Mouse (Mus musculus): ENCODE results near the gene Fam173a. TPM values are rescaled to one million over a fixed set of nuclear protein-coding genes. Genes with fewer than 3 reads are reported as not detected.

The Fam173a gene
- polyA plus RNA-seq, 1 experiment from 2014 or later: 127 TPM

DNA sequence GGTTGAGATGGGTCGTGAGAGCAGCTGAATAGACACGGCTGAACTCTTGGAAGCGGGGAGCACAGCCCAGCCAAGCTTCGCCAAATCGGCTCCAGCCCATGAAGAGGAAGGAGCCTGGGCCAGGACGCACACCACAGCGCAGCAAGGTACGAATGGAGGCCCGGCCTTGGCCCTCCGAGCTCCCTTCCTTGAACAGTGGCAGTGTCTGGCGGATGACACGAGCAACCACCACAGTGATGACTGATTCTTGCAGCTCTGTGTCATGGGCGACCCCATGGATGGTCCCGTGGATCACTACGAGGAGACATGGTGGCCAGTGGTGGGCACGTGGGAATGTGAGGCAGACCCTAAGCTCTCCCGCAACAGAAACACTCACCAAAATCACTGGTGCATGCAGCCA, 2.3 kb upstream of the Fam173a start:
- Histone ChIP-seq H3K4me1 (replicated peaks; ENCODE audit: control insufficient read depth, insufficient read depth, low read length) (peaks cover 22% of the 10 kb centered on the region; the same call in 1 of the 2 replicates), H3K4me3 (ENCODE audit: low read depth, low read length) (no peak overlapping the region)
- WGBS: 91% methylated on average over 17 of the region's 17 CpGs

DNA sequence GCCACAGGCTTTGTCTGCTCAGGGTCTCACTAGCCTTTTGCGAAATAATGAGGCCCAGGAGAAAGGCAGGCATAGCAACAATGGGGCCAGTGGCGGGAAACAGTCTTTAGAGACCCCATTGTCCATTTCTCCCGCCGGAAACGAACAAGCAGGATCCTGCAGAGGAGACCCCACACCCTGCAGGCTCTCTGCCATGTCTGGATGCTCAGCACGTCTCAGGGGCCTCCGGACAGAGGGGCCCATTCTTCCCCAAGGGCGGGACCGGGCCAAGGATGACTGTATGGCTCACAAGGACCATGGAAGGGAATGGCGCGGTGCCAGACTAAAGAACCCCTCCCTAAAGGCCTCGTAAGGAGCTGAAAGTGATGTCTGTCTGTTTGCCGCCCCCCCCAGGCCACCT, 1.5 kb upstream of the Fam173a start:
- Histone ChIP-seq H3K4me3 (ENCODE audit: low read depth, low read length) (no peak overlapping the region), H3K9ac (ENCODE audit: low read depth, low read length) (no peak overlapping the region), H3K4me1 (replicated peaks; ENCODE audit: control insufficient read depth, insufficient read depth, low read length) (peaks cover 22% of the 10 kb centered on the region; the same call in 1 of the 2 replicates), H3K27ac (ENCODE audit: low read depth, low read length) (no peak overlapping the region), H3K4me2 (replicated peaks; ENCODE audit: low read depth) (no peak overlapping the region), H3K9me3 (ENCODE audit: control insufficient read depth) (no peaks in the 10 kb centered on the region), H3K36me3 (ENCODE audit: control insufficient read depth, insufficient read depth) (peaks cover 7% of the 10 kb centered on the region; the same call in 1 of the 2 replicates), H3K27me3 (replicated peaks; ENCODE audit: control insufficient read depth, insufficient read depth, low read length) (no peaks in the 10 kb centered on the region)
- TF ChIP-seq CTCF (IDR thresholded peaks at IDR 0.05; ENCODE audit: low read depth): no peak
- no peak for ATAC-seq
- 74% methylated on average over 13 of the region's 13 CpGs for WGBS

More for the DNA sequence above, 2.3 kb upstream of the Fam173a start:
- Histone ChIP-seq H3K9me3 (ENCODE audit: control insufficient read depth) (no peaks in the 10 kb centered on the region), H3K4me2 (replicated peaks; ENCODE audit: low read depth) (no peak overlapping the region), H3K36me3 (ENCODE audit: control insufficient read depth, insufficient read depth) (0 out of 2 replicates have a peak, but pooled peaks cover under 1% of the 10 kb centered on the region), H3K27ac (ENCODE audit: low read depth, low read length) (no peak overlapping the region; the same call in 1 of the 2 replicates), H3K9ac (ENCODE audit: low read depth, low read length) (no peak overlapping the region), H3K27me3 (replicated peaks; ENCODE audit: control insufficient read depth, insufficient read depth, low read length) (no peaks in the 10 kb centered on the region)
- no peak for TF ChIP-seq CTCF (IDR thresholded peaks at IDR 0.05; ENCODE audit: low read depth)
- no peak for ATAC-seq

DNA sequence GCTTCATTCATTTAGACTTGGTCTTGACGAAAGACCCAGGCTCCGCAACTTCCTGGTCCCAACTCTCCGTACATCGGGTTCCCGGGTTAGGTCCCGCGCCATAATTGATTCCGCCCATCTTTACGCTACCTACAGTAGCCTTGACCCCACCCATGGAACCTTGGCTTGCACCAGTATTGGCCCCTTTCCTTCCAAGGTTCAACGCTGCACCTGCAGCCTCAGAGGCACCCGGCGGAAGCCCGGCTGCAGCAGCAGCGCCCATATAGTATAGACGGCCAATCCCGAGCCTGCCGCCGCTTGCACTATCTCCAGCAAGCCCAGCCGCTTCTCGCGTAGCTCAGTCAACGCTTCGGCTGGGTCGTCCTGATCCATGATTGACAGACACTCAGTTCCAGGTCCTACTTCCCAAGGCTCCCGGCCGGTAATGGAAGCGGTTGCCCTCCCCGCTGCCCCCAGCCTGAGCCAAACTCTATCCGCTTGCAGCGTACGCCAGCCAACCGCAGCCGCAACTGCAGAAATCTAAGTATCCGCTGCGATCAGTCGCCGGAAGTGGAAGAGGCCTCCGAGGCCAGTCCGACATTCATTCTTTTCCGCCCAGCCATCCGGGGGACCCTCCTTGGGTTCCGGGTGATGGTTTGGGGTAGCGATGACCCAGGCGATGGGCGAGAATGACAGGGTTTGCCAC, 716 bp downstream of the Fam173a start:
- Histone ChIP-seq H3K27ac (ENCODE audit: low read depth, low read length) (peak overlapping the region; percentile 99), H3K9ac (ENCODE audit: low read depth, low read length) (peak overlapping the region; percentile 76), H3K4me3 (ENCODE audit: low read depth, low read length) (peak overlapping the region; percentile 83), H3K9me3 (ENCODE audit: control insufficient read depth) (no peaks in the 10 kb centered on the region), H3K36me3 (ENCODE audit: control insufficient read depth, insufficient read depth) (peaks cover 19% of the 10 kb centered on the region; the same call in 1 of the 2 replicates), H3K4me2 (replicated peaks; ENCODE audit: low read depth) (peak overlapping the region; percentile 85), H3K4me1 (replicated peaks; ENCODE audit: control insufficient read depth, insufficient read depth, low read length) (peaks cover 19% of the 10 kb centered on the region; the same call in 1 of the 2 replicates), H3K27me3 (replicated peaks; ENCODE audit: control insufficient read depth, insufficient read depth, low read length) (no peaks in the 10 kb centered on the region)
- WGBS: under 1% methylated on average over 45 of the region's 45 CpGs
- TF ChIP-seq CTCF (IDR thresholded peaks at IDR 0.05; ENCODE audit: low read depth): no peak
- ATAC-seq: peak; percentile 92

DNA sequence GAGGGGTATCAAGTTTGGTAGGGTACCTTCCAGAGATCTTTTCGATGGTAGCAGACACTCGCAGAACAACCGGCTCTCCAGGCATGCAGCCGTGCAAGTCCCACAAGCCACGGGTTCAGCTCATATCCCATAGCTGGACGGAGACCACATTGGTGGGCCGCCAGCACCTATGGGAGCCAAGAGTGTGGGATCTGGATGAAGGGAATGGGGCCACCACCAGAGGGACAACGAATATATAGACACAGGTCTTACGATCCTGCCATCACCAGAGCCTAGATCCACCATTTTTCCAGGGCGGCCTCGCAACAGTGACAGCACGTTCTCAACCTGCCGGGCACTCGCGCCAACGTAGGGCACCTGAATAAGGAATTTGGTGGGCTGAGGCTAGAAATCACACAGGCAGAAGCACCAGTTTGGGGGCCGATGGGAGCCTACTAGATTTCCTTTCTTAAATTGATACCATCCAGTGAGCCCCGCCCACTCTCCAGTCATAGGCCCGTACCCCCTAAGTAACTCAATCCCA, 1.3 kb downstream of the Fam173a start:
- Histone ChIP-seq H3K27me3 (replicated peaks; ENCODE audit: control insufficient read depth, insufficient read depth, low read length) (no peaks in the 10 kb centered on the region), H3K9ac (ENCODE audit: low read depth, low read length) (peak overlapping the region; percentile 76), H3K4me2 (replicated peaks; ENCODE audit: low read depth) (peak overlapping the region; percentile 85), H3K36me3 (ENCODE audit: control insufficient read depth, insufficient read depth) (peaks cover 19% of the 10 kb centered on the region; the same call in 1 of the 2 replicates), H3K9me3 (ENCODE audit: control insufficient read depth) (no peaks in the 10 kb centered on the region), H3K4me1 (replicated peaks; ENCODE audit: control insufficient read depth, insufficient read depth, low read length) (peaks cover 19% of the 10 kb centered on the region; the same call in 1 of the 2 replicates), H3K4me3 (ENCODE audit: low read depth, low read length) (peak overlapping the region; percentile 83), H3K27ac (ENCODE audit: low read depth, low read length) (peak overlapping the region; percentile 99)
- no peak for ATAC-seq
- TF ChIP-seq CTCF (IDR thresholded peaks at IDR 0.05; ENCODE audit: low read depth): 0 out of 2 replicates have a peak, but pooled peaks have one; percentile 30
- WGBS: 20% methylated on average over 19 of the region's 19 CpGs

DNA sequence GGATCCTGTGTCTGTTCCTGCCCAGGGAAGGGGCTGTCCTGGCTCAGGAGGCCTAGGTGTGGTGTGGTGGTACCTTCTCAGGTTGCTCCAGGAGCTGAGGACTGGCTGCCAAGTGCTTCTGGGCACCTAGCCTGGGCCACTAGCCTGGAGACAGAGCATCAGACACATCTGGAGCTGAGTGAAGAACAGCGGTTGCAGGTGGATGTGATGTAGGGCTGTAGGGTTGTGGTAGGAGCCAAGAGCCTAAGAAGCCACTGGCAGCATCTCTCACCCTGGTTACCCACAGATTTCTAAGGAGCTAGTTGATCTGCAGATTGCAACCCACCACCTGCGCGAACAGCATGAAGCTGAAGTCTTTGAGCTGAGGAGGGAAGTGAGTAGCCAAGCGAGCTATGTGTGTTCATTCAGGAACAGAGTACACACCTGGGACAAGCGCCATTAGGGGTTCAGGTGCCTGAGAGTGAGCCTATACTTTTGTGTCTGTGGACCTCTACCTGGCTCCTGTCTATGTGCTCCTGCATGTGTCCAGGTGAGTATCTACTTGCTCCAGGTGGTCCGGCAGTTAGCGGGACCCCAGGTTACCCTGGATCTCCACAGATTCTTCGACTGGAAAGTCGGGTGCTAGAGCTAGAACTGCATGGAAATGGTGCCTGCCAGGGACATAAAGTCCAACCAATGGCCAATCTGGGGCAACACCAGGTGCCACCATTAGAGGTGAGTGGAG, 5.8 kb downstream of the Fam173a start:
- Histone ChIP-seq H3K4me2 (replicated peaks; ENCODE audit: low read depth) (no peak overlapping the region), H3K4me1 (replicated peaks; ENCODE audit: control insufficient read depth, insufficient read depth, low read length) (peaks cover 10% of the 10 kb centered on the region; the same call in 1 of the 2 replicates), H3K27ac (ENCODE audit: low read depth, low read length) (no peak overlapping the region), H3K27me3 (replicated peaks; ENCODE audit: control insufficient read depth, insufficient read depth, low read length) (no peaks in the 10 kb centered on the region), H3K36me3 (ENCODE audit: control insufficient read depth, insufficient read depth) (peaks cover 32% of the 10 kb centered on the region; the same call in 1 of the 2 replicates), H3K9ac (ENCODE audit: low read depth, low read length) (no peak overlapping the region), H3K4me3 (ENCODE audit: low read depth, low read length) (no peak overlapping the region), H3K9me3 (ENCODE audit: control insufficient read depth) (no peaks in the 10 kb centered on the region)
- WGBS: 89% methylated on average over 9 of the region's 9 CpGs
- ATAC-seq: no peak
- TF ChIP-seq CTCF (IDR thresholded peaks at IDR 0.05; ENCODE audit: low read depth): no peak

DNA sequence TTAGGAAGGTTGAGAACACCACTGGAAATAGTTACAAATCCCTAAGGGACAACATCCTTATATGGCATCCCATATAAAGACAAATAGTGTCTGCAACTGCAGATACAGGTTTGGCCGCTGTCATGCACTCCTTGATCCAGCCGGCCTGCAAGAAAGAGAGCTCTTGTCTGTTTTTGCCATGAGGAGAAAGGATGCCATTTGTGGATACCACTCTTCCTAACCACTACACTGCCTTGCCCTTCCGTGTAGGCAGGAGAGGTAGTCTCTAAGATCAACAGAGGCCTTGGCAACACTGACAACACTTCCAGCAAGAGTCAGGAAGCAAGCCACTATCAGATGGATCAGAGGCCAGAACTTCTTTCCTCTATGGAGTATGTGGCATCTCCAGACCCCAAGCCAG, 6.4 kb downstream of the Fam173a start, which contains the start of gene Ccdc78:
Gene Ccdc78, plus strand, starts transcription at position 301 of the 400 bp plus-strand sequence.
- Histone ChIP-seq H3K4me2 (replicated peaks; ENCODE audit: low read depth) (peak within 1 kb of the TSS; percentile 88), H3K9me3 (ENCODE audit: control insufficient read depth) (no peaks in the 10 kb centered on the region), H3K4me1 (replicated peaks; ENCODE audit: control insufficient read depth, insufficient read depth, low read length) (peaks cover 6% of the 10 kb centered on the region; the same call in 1 of the 2 replicates), H3K4me3 (ENCODE audit: low read depth, low read length) (peak within 1 kb of the TSS; percentile 65), H3K36me3 (ENCODE audit: control insufficient read depth, insufficient read depth) (peaks cover 38% of the 10 kb centered on the region; the same call in 1 of the 2 replicates), H3K27ac (ENCODE audit: low read depth, low read length) (no peak within 1 kb of the TSS), H3K9ac (ENCODE audit: low read depth, low read length) (peak within 1 kb of the TSS; percentile 55; the same call in 1 of the 2 replicates), H3K27me3 (replicated peaks; ENCODE audit: control insufficient read depth, insufficient read depth, low read length) (no peaks in the 10 kb centered on the region)
- no peak for ATAC-seq
- 76% methylated on average over 3 of the region's 3 CpGs for WGBS
- TF ChIP-seq CTCF (IDR thresholded peaks at IDR 0.05; ENCODE audit: low read depth): no peak
